Mouse (Mus musculus): ENCODE measurements around the gene Borcs5.

DNA sequence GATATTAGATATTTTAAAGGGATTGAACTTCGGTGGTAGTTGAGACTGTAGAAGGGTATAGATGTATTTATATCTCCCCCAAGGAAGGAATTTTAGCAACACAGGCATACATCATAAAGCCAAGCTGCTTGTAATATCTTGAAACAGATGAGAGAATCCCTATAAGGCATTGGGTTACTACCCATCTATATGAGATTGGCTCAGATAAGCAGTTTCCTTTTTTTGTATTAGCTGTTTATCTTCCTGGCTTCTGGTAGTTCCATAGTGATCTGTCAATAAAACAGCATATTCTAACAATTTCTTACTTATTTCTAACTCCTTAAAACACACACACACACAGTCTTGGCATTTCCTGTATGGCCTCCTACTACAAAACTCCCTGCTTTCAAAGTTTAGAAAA is 590 bp downstream of the Borcs5 start:
- TF ChIP-seq CTCF (IDR thresholded peaks at IDR 0.05; ENCODE audit: low read depth, low read length) (no peak), POLR2A (IDR thresholded peaks at IDR 0.05; ENCODE audit: insufficient read depth, low read length) (no peak), EP300 (IDR thresholded peaks at IDR 0.05; ENCODE audit: insufficient read depth, low read depth, low read length) (no peak)
